Mouse (Mus musculus) liver, embryonic 15.5 days (tissue): ENCODE data around the gene 2410137M14Rik. TPM values are rescaled to one million over a fixed set of nuclear protein-coding genes. Genes with fewer than 3 reads are reported as not detected.
"Not testable (repeated sequence)": the region's sequence is repeated elsewhere in the genome, so short reads cannot be mapped to it uniquely, and the experiment has no call there.

Source experiments
- ATAC-seq: fragments of 200-750 bp; cut with Nextera tagmentation; 2 replicates; pipeline ENCODE4 v1.8.0; 2017; ENCODE audit warnings: moderate number of reproducible peaks, mild to moderate bottlenecking, moderate library complexity; ENCODE audit not compliant: insufficient read depth
- H3K27ac ChIP-seq: fragments of 300-500 bp; sonication (generic); replicated peaks from 2 replicates; pipeline ENCODE4 v1.5.1; 2015; ENCODE audit warnings: mild to moderate bottlenecking, inconsistent platforms
- H3K27me3 ChIP-seq: fragments of 300-500 bp; sonication (generic); 2 replicates; pipeline ENCODE4 v1.6.1; 2015; ENCODE audit warnings: mild to moderate bottlenecking, inconsistent platforms
- H3K36me3 ChIP-seq: fragments of 300-500 bp; sonication (generic); replicated peaks from 2 replicates; pipeline ENCODE4 v1.6.1; 2015; ENCODE audit warnings: moderate library complexity, mild to moderate bottlenecking, inconsistent platforms
- H3K4me1 ChIP-seq: fragments of 300-500 bp; sonication (generic); replicated peaks from 2 replicates; pipeline ENCODE4 v1.6.1; 2015; ENCODE audit warnings: inconsistent platforms
- H3K4me2 ChIP-seq: fragments of 300-500 bp; sonication (generic); 2 replicates; pipeline ENCODE4 v1.6.1; 2015; ENCODE audit warnings: moderate library complexity, mild to moderate bottlenecking, inconsistent platforms
- H3K4me3 ChIP-seq: fragments of 300-500 bp; sonication (generic); replicated peaks from 2 replicates; pipeline ENCODE4 v1.5.1; 2015; ENCODE audit warnings: mild to moderate bottlenecking, inconsistent platforms
- H3K9ac ChIP-seq: fragments of 300-500 bp; sonication (generic); 2 replicates; pipeline ENCODE4 v1.6.1; 2015; ENCODE audit warnings: moderate library complexity, mild to moderate bottlenecking, inconsistent platforms
- H3K9me3 ChIP-seq: fragments of 300-500 bp; sonication (generic); replicated peaks from 2 replicates; pipeline ENCODE4 v1.6.1; 2016; ENCODE audit warnings: inconsistent platforms
- WGBS: fragments of 180-500 bp; shearing (Covaris S2); methylation state at CpG from one replicate; pipeline ENCODE4 v1.1.7; 2015; ENCODE audit warnings: mixed read lengths; ENCODE audit not compliant: insufficient replicate concordance; 5-methylcytosine and 5-hydroxymethylcytosine counted together
- polyA plus RNA-seq: library from polyadenylated mRNA; unstranded; fragments of >200 nt; fragmentation: Nextera tagmentation; extraction: Ambion mirVana; gene quantifications from 2 replicates; pipeline ENCODE4 v1.2.1, GENCODE M21; 2015

Gene 2410137M14Rik
- not detected in 2 replicates for polyA plus RNA-seq

GRCm38 (mm10) chr17:36981221-36981813 lies at the start of gene 2410137M14Rik:
Gene 2410137M14Rik, minus strand, starts transcription at chr17:36981237.
- no peaks in the 10 kb centered on the region for H3K9me3 ChIP-seq
- H3K36me3 ChIP-seq, result no peaks in the 10 kb centered on the region
- H3K9ac ChIP-seq, result no peak within 1 kb of the TSS
- no peak for ATAC-seq
- peak within 1 kb of the TSS; percentile 37 for H3K4me2 ChIP-seq
- H3K4me3 ChIP-seq, result no peak within 1 kb of the TSS
- peaks cover 24% of the 10 kb centered on the region for H3K27me3 ChIP-seq
- no peaks in the 10 kb centered on the region for H3K4me1 ChIP-seq
- 10% methylated on average over 18 of the region's 18 CpGs for WGBS
- H3K27ac ChIP-seq, result no peak within 1 kb of the TSS

- no peaks in the 10 kb centered on the region for H3K9me3 ChIP-seq
- H3K27ac ChIP-seq, result no peak overlapping the region
- H3K36me3 ChIP-seq, result no peaks in the 10 kb centered on the region
- peak overlapping the region; percentile 51 for H3K4me3 ChIP-seq
- H3K4me2 ChIP-seq, result peak overlapping the region; percentile 59
- no peak overlapping the region for H3K9ac ChIP-seq
- ATAC-seq, result no peak
- WGBS, result 60% methylated on average over 8 of the region's 8 CpGs
- peaks cover 9% of the 10 kb centered on the region; the same call in 1 of the 2 replicates for H3K4me1 ChIP-seq
- H3K27me3 ChIP-seq, result no peaks in the 10 kb centered on the region
These were observed 48.1 kb upstream of the 2410137M14Rik start for GRCm38 (mm10) chr17:37029162-37029561.

GRCm38 (mm10) chr17:37028683-37029120 lies 47.7 kb upstream of the 2410137M14Rik start:
- peak; percentile 85 for ATAC-seq
- Histone ChIP-seq H3K27ac (no peak overlapping the region), H3K27me3 (no peaks in the 10 kb centered on the region), H3K4me3 (peak overlapping the region; percentile 51), H3K9me3 (no peaks in the 10 kb centered on the region), H3K4me2 (peak overlapping the region; percentile 59), H3K9ac (no peak overlapping the region), H3K4me1 (peaks cover 9% of the 10 kb centered on the region; the same call in 1 of the 2 replicates), H3K36me3 (no peaks in the 10 kb centered on the region)
- under 1% methylated on average over 14 of the region's 14 CpGs for WGBS

GRCm38 (mm10) chr17:37028212-37028611 lies 47.2 kb upstream of the 2410137M14Rik start:
- 23% methylated on average over 10 of the region's 10 CpGs for WGBS
- no peak overlapping the region for H3K9ac ChIP-seq

GRCm38 (mm10) chr17:37027486-37027885 lies 46.4 kb upstream of the 2410137M14Rik start:
- H3K27ac ChIP-seq, result no peak overlapping the region
- ATAC-seq, result no peak

More at GRCm38 (mm10) chr17:37028212-37028611, 47.2 kb upstream of the 2410137M14Rik start:
- H3K4me1 ChIP-seq, result peaks cover 9% of the 10 kb centered on the region; the same call in 1 of the 2 replicates
- H3K27ac ChIP-seq, result no peak overlapping the region
- peak overlapping the region; percentile 51; the same call in 1 of the 2 replicates for H3K4me3 ChIP-seq
- no peaks in the 10 kb centered on the region for H3K27me3 ChIP-seq
- H3K4me2 ChIP-seq, result peak overlapping the region; percentile 59
- H3K9me3 ChIP-seq, result no peaks in the 10 kb centered on the region
- no peaks in the 10 kb centered on the region for H3K36me3 ChIP-seq
- no peak for ATAC-seq

GRCm38 (mm10) chr17:37026425-37026824 lies 45.4 kb upstream of the 2410137M14Rik start:
- H3K4me1 ChIP-seq, result peaks cover 9% of the 10 kb centered on the region; the same call in 1 of the 2 replicates
- H3K9ac ChIP-seq, result no peak overlapping the region
- H3K4me2 ChIP-seq, result no peak overlapping the region
- no peak for ATAC-seq
- 70% methylated on average over 2 of the region's 2 CpGs for WGBS
- no peaks in the 10 kb centered on the region for H3K27me3 ChIP-seq
- no peaks in the 10 kb centered on the region for H3K9me3 ChIP-seq
- H3K36me3 ChIP-seq, result no peaks in the 10 kb centered on the region
- no peak overlapping the region for H3K27ac ChIP-seq
- H3K4me3 ChIP-seq, result no peak overlapping the region

More at GRCm38 (mm10) chr17:37027486-37027885, 46.4 kb upstream of the 2410137M14Rik start:
- no peak overlapping the region for H3K9ac ChIP-seq
- no peaks in the 10 kb centered on the region for H3K27me3 ChIP-seq
- H3K4me3 ChIP-seq, result no peak overlapping the region
- H3K4me1 ChIP-seq, result peaks cover 9% of the 10 kb centered on the region; the same call in 1 of the 2 replicates
- no peaks in the 10 kb centered on the region for H3K36me3 ChIP-seq
- no peaks in the 10 kb centered on the region for H3K9me3 ChIP-seq
- 78% methylated on average over 4 of the region's 4 CpGs for WGBS
- no peak overlapping the region for H3K4me2 ChIP-seq

- Histone ChIP-seq H3K9me3 (no peaks in the 10 kb centered on the region), H3K4me3 (no peak within 1 kb of the TSS), H3K36me3 (no peaks in the 10 kb centered on the region), H3K4me1 (no peaks in the 10 kb centered on the region), H3K9ac (no peak within 1 kb of the TSS), H3K27me3 (no peaks in the 10 kb centered on the region), H3K4me2 (no peak within 1 kb of the TSS), H3K27ac (no peak within 1 kb of the TSS)
- WGBS, result 42% methylated on average over 9 of the region's 9 CpGs
- no peak for ATAC-seq
These were observed 41.9 kb upstream of the 2410137M14Rik start, which contains the start of gene Mog for GRCm38 (mm10) chr17:37022628-37023576. Gene Mog, minus strand, starts transcription at chr17:37023398.

- H3K9me3 ChIP-seq, H3K4me1 ChIP-seq, H3K4me3 ChIP-seq, H3K4me2 ChIP-seq, H3K9ac ChIP-seq, H3K27me3 ChIP-seq, H3K36me3 ChIP-seq, H3K27ac ChIP-seq, ATAC-seq: not testable (repeated sequence)
- 68% methylated on average over 5 of the region's 5 CpGs for WGBS
These were observed 38.2 kb upstream of the 2410137M14Rik start for GRCm38 (mm10) chr17:37019242-37019641.

GRCm38 (mm10) chr17:37018328-37018727 lies 37.3 kb upstream of the 2410137M14Rik start:
- H3K9me3 ChIP-seq, result no peaks in the 10 kb centered on the region
- no peak overlapping the region for H3K4me2 ChIP-seq
- H3K27ac ChIP-seq, result no peak overlapping the region
- ATAC-seq, result no peak
- H3K36me3 ChIP-seq, result no peaks in the 10 kb centered on the region
- H3K27me3 ChIP-seq, result no peaks in the 10 kb centered on the region
- H3K9ac ChIP-seq, result no peak overlapping the region
- H3K4me1 ChIP-seq, result no peaks in the 10 kb centered on the region
- H3K4me3 ChIP-seq, result no peak overlapping the region
- WGBS, result 72% methylated on average over 3 of the region's 3 CpGs

- Histone ChIP-seq H3K4me2 (no peak overlapping the region), H3K9ac (no peak overlapping the region), H3K27me3 (no peaks in the 10 kb centered on the region), H3K4me1 (no peaks in the 10 kb centered on the region), H3K27ac (no peak overlapping the region), H3K9me3 (no peaks in the 10 kb centered on the region), H3K4me3 (no peak overlapping the region), H3K36me3 (no peaks in the 10 kb centered on the region)
- ATAC-seq, result no peak
These were observed 35.3 kb upstream of the 2410137M14Rik start for GRCm38 (mm10) chr17:37016333-37016732.

- WGBS, result 47% methylated on average over 5 of the region's 5 CpGs
- no peak for ATAC-seq
These were observed 31.1 kb upstream of the 2410137M14Rik start for GRCm38 (mm10) chr17:37012141-37012540.

More at GRCm38 (mm10) chr17:37012141-37012540, 31.1 kb upstream of the 2410137M14Rik start:
- Histone ChIP-seq H3K4me3 (no peak overlapping the region), H3K4me2 (no peak overlapping the region), H3K9ac (no peak overlapping the region), H3K9me3 (no peaks in the 10 kb centered on the region), H3K36me3 (no peaks in the 10 kb centered on the region), H3K27me3 (no peaks in the 10 kb centered on the region), H3K27ac (no peak overlapping the region), H3K4me1 (no peaks in the 10 kb centered on the region)
